Mouse (Mus musculus) ES-E14 (cell line): ENCODE measurements around the gene Hpdl. TPM values are rescaled to one million over a fixed set of nuclear protein-coding genes. Genes with fewer than 3 reads are reported as not detected.

Source experiments
- DNase-seq: peaks from one replicate; pipeline ENCODE4 v3.0.0-alpha.2; 2013; ENCODE audit warnings: low read depth, low spot score
- H3K27ac ChIP-seq: 2 replicates; pipeline ENCODE4 v1.5.1; 2012; ENCODE audit warnings: low read depth, mild to moderate bottlenecking, low read length, moderate library complexity, mixed read lengths; ENCODE audit not compliant: poor library complexity, insufficient read depth, severe bottlenecking
- H3K36me3 ChIP-seq: 2 replicates; pipeline ENCODE4 v1.6.1; 2012; ENCODE audit warnings: mild to moderate bottlenecking, low read length, moderate library complexity, mixed read lengths; ENCODE audit not compliant: control insufficient read depth, poor library complexity, insufficient read depth, severe bottlenecking
- H3K4me1 ChIP-seq, 2 experiments: fragments of 150-350 bp in 1 of 2; sonication (generic) in 1 of 2; 2 replicates each; pipeline ENCODE4 v1.6.1; 2012; ENCODE audit warnings: low read length in 2 of 2, mild to moderate bottlenecking in 1 of 2, mixed read lengths in 1 of 2; ENCODE audit not compliant: control insufficient read depth in 2 of 2, insufficient read depth in 2 of 2, poor library complexity in 1 of 2
- H3K4me3 ChIP-seq, 2 experiments: fragments of 150-350 bp in 1 of 2; sonication (generic) in 1 of 2; 2 replicates each; pipeline ENCODE4 v1.5.1; 2012; ENCODE audit warnings: low read length in 2 of 2, low read depth in 1 of 2, mild to moderate bottlenecking in 1 of 2, mixed read lengths in 1 of 2; ENCODE audit not compliant: insufficient read depth in 1 of 2, poor library complexity in 1 of 2, severe bottlenecking in 1 of 2
- H3K9ac ChIP-seq: 2 replicates; pipeline ENCODE4 v1.6.1; 2012; ENCODE audit warnings: low read depth, mild to moderate bottlenecking, low read length, mixed read lengths; ENCODE audit not compliant: poor library complexity, insufficient read depth, severe bottlenecking
- H3K9me3 ChIP-seq: fragments of 150-350 bp; sonication (generic); 2 replicates; pipeline ENCODE4 v1.6.1; 2012; ENCODE audit warnings: low read depth, mild to moderate bottlenecking, low read length; ENCODE audit not compliant: control insufficient read depth, insufficient read depth
- CHD2 ChIP-seq: IDR thresholded peaks from 2 replicates; pipeline ENCODE4 v1.6.1; 2014; ENCODE audit warnings: mild to moderate bottlenecking, low read depth, low read length, inconsistent platforms
- HCFC1 ChIP-seq: IDR thresholded peaks from 2 replicates; pipeline ENCODE4 v1.6.1; 2012; ENCODE audit warnings: low read length, inconsistent platforms, borderline replicate concordance; ENCODE audit not compliant: insufficient read depth
- MAFK ChIP-seq: IDR thresholded peaks from 2 replicates; pipeline ENCODE4 v1.6.1; 2014; ENCODE audit warnings: mild to moderate bottlenecking, low read depth, low read length, inconsistent platforms; ENCODE audit not compliant: insufficient read depth
- ZC3H11A ChIP-seq: IDR thresholded peaks from 2 replicates; pipeline ENCODE4 v1.6.1; 2012; ENCODE audit warnings: low read depth, mild to moderate bottlenecking, inconsistent platforms, low read length, borderline replicate concordance
- ZNF384 ChIP-seq: IDR thresholded peaks from 2 replicates; pipeline ENCODE4 v1.6.1; 2012; ENCODE audit warnings: low read depth, low read length, inconsistent platforms
- in situ Hi-C, 2 experiments: fragments of 600-800 bp; cut with MboI; formaldehyde crosslinking; loops; one replicate each; pipeline ENCODE4 v1.15.1; 2025; ENCODE audit warnings: low sequenced_read_pairs in 2 of 2, inconsistent platforms in 1 of 2; ENCODE audit not compliant: unreplicated experiment in 2 of 2
- total RNA-seq: library from RNA; depleted of rRNA; stranded (reverse); fragments of 300-350 nt; gene quantifications from 2 replicates; pipeline ENCODE4 v1.2.3, GENCODE M21; 2012; rRNA removed

Hpdl gene
- total RNA-seq, result 5.4 and 5.8 TPM in 2 replicates

DNA sequence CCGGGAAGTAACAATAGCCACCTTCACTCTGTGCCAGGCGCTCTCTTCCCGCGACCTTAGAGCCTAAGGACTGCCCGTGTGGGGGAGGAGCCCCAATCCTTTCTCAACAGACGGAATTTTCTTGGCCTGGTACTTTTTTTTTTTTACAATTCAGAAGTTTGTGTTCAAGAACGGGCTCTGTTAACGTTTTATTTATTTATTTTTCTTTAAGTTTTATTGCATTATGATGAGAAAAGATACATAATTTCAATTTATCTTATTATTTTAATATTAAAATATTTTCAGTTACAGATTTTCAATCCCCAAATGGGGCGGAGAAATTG, at the start of gene Hpdl:
Hpdl (minus strand) TSS at position 14 of the 323 bp plus-strand sequence.
- Histone ChIP-seq H3K4me3 (peak within 1 kb of the TSS; percentile 62 to 75), H3K36me3 (peaks cover 15% of the 10 kb centered on the region; the same call in 1 of the 2 replicates), H3K27ac (no peak within 1 kb of the TSS), H3K9me3 (no peaks in the 10 kb centered on the region), H3K9ac (peak within 1 kb of the TSS; percentile 70), H3K4me1 (peaks cover 0 to 11% of the 10 kb centered on the region in 2 experiments; a peak in 3 of 4 replicates)
- in situ Hi-C loops, result loop anchor here (5.0 to 25.0 kb wide), 3 partner anchors 171 to 316 kb away; partner anchors contain the start of genes Urod (in 2 of the 2), Btbd19 (in 1 of the 2), Hectd3 (in 1 of the 2) and Plk3 (in 1 of the 2)
- TF ChIP-seq ZC3H11A (no peak), ZNF384 (peak; percentile 80)
- no peak for DNase-seq

DNA sequence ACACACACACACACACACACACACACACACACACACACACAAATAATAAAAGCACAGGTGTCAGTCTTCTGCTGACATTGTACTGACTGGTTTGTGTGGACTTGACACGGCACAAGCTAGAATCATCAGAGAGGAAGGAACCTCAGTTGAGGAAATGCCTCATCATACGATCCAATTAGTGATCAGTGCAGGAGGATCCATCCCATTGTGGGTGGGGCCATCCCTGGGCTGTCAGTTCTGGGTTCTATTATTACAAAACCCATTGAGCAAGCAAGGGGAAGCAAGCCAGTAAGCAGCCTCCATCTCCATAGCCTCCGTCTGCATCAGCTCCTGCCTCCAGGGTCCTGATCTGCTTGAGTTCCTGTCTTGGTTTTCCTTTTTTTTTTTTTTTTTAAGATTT, 48.4 kb upstream of the Hpdl start:
- Histone ChIP-seq H3K27ac (no peak overlapping the region), H3K4me1 (0 out of 4 replicates have a peak, but pooled peaks cover 0 to 2% of the 10 kb centered on the region in 2 experiments), H3K9me3 (no peaks in the 10 kb centered on the region), H3K36me3 (no peaks in the 10 kb centered on the region), H3K9ac (no peak overlapping the region), H3K4me3 (no peak overlapping the region)
- TF ChIP-seq ZNF384 (no peak), HCFC1 (no peak)
- DNase-seq, result no peak
- in situ Hi-C loops, result no loop called here

DNA sequence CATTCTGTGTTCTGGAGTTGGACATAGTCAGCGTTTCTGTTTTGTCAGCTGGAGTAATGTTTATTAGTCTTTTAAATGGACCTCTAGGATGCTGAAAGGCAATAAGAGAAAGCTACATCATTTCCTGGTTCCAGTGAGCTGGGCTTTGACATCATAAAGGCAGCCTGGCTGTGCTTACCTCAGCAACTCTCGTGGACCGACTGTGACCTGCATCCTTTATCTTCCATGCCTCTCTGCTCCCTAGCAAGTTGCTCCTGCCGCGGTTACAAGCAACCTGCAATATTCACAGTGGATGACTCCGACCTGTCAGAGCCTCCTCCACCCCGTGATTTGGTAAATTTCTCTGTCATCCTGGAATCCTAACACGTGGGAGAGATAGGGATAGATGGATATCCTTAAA, 40.5 kb upstream of the Hpdl start:
- Histone ChIP-seq H3K9ac (no peak overlapping the region), H3K4me3 (no peak overlapping the region), H3K36me3 (no peaks in the 10 kb centered on the region), H3K9me3 (no peaks in the 10 kb centered on the region), H3K4me1 (no peaks in the 10 kb centered on the region), H3K27ac (no peak overlapping the region)
- DNase-seq, result no peak
- in situ Hi-C loops, result no loop called here
- TF ChIP-seq HCFC1, result no peak
- no peak for TF ChIP-seq CHD2
- TF ChIP-seq ZC3H11A, result no peak
- TF ChIP-seq ZNF384, result no peak
- no peak for TF ChIP-seq MAFK

DNA sequence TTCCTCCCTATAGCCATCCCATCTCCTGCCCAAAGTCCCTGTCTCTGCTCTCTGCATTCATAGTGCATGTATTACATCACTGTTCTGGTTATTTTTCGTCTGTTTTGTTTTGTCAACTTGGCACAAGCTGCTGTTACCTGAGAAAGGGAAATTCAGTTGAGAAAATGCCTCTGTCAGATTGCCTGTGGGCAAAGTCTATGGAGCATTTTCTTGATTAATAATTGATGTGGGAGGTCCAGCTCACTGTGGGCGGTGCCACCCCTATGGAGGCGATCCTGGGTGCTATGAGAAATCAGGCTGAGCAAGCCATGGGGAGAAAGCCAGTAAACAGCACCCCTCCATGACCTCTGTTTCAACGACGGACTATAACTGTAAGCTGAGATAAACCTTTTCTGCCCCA, 38.2 kb upstream of the Hpdl start:
- no peak for DNase-seq
- H3K9me3 ChIP-seq, result no peaks in the 10 kb centered on the region
- no peak overlapping the region for H3K4me3 ChIP-seq
- TF ChIP-seq HCFC1 (no peak), ZNF384 (no peak), CHD2 (no peak), ZC3H11A (no peak), MAFK (no peak)
- no peak overlapping the region for H3K27ac ChIP-seq
- no peaks in the 10 kb centered on the region for H3K4me1 ChIP-seq
- in situ Hi-C loops, result no loop called here
- H3K36me3 ChIP-seq, result no peaks in the 10 kb centered on the region
- H3K9ac ChIP-seq, result no peak overlapping the region

DNA sequence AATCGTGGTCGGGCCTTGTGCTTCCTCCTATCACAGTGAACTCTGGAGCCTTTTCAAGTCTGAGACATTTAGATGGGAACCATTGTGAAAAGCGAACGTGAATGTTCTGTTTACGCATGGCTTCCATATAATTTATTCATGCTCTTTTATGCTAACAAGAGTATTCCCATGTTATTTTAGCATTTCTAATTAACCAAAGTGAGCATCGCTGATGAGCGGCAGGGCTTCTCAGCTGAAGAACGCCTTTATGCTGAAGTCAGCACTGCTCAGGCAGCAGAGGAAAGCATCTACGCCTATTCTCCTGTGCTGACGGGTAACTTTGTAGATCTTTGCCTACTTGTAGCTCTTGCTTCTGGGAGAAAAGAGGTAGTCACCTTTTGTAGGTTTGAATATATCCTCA, 35.7 kb upstream of the Hpdl start:
- no peak overlapping the region for H3K4me3 ChIP-seq
- no peak for DNase-seq
- no peaks in the 10 kb centered on the region for H3K4me1 ChIP-seq
- no peaks in the 10 kb centered on the region for H3K36me3 ChIP-seq
- no peak overlapping the region for H3K27ac ChIP-seq
- no peak for TF ChIP-seq CHD2
- no peak for TF ChIP-seq ZNF384
- no peak for TF ChIP-seq HCFC1
- TF ChIP-seq MAFK, result no peak
- no peak for TF ChIP-seq ZC3H11A
- no peak overlapping the region for H3K9ac ChIP-seq
- in situ Hi-C loops, result no loop called here
- no peaks in the 10 kb centered on the region for H3K9me3 ChIP-seq
